Mouse (Mus musculus): ENCODE data around the gene Jup. TPM values are rescaled to one million over a fixed set of nuclear protein-coding genes. Genes with fewer than 3 reads are reported as not detected.
"Not testable (repeated sequence)": the region's sequence is repeated elsewhere in the genome, so short reads cannot be mapped to it uniquely, and the experiment has no call there.

The Jup gene
- polyA plus RNA-seq, 1 experiment from 2014 or later = 53.6 TPM

DNA sequence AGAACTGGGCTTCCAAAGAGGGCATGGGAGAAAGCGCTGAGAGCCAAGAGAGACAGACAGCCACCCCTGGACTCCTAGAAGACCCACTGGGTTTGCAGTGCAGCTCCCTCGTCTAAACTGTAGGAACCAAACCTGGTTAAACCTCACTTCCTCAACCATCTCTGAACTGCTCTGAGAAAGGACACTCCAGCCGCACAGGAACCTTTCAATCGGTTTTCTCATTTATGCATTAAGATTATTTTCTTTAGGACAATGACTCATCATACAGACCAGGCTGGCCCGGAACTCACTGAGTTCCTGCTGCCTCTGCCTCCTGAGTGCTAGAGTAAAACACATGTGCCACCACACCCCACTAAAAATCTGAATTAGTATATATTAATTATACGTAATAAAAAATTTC is 69.8 kb downstream of the Jup start:
- H3K27me3 ChIP-seq (ENCODE audit: insufficient read depth, poor library complexity, severe bottlenecking) = no peaks in the 10 kb centered on the region
- peak overlapping the region; percentile 50; the same call in 1 of the 2 replicates for H3K27ac ChIP-seq
- peaks cover 36% of the 10 kb centered on the region for H3K4me1 ChIP-seq (replicated peaks)
- H3K36me3 ChIP-seq = peaks cover under 1% of the 10 kb centered on the region; the same call in 1 of the 2 replicates
- H3K9me3 ChIP-seq = no peaks in the 10 kb centered on the region
- DNase-seq (ENCODE audit: low spot score) = no peak
- 86% methylated on average over 6 of the region's 6 CpGs for WGBS
- no peak overlapping the region for H3K4me3 ChIP-seq

DNA sequence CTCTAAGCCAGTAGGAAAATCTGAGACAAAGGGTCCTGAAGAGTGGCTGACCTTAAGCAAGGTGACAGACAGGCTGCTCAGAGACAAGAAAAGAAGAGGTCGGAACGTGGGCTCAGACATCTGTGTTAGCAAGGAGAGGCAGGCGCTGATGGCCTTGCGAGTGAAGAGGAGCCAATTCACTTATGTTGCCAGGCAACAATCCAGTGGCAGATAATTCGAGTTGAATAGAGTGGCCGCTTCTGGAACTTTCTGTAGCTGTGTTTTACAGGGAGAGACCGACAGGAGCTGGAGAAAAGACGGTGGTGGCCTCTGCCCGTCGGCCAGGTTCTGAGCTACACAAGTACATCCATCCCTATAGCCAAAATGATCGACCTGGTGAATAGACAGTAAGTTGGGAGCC is 70.2 kb downstream of the Jup start:
- H3K4me1 ChIP-seq (replicated peaks) = peaks cover 32% of the 10 kb centered on the region
- H3K4me3 ChIP-seq = no peak overlapping the region
- H3K9me3 ChIP-seq = no peaks in the 10 kb centered on the region
- WGBS = 56% methylated on average over 11 of the region's 11 CpGs
- peak overlapping the region; percentile 50; the same call in 1 of the 2 replicates for H3K27ac ChIP-seq
- peak; percentile 23 for DNase-seq (ENCODE audit: low spot score)
- H3K36me3 ChIP-seq = peaks cover 5% of the 10 kb centered on the region
- H3K27me3 ChIP-seq (ENCODE audit: insufficient read depth, poor library complexity, severe bottlenecking) = no peaks in the 10 kb centered on the region

GRCm38 (mm10) chr11:100325062-100325629 is 72.4 kb downstream of the Jup start:
- Histone ChIP-seq H3K36me3 (peaks cover 25% of the 10 kb centered on the region), H3K4me1 (replicated peaks) (peaks cover 24% of the 10 kb centered on the region), H3K27me3 (ENCODE audit: insufficient read depth, poor library complexity, severe bottlenecking) (no peaks in the 10 kb centered on the region), H3K27ac (no peak overlapping the region), H3K9me3 (no peaks in the 10 kb centered on the region), H3K4me3 (no peak overlapping the region)
- DNase-seq (ENCODE audit: low spot score) = no peak
- WGBS = 70% methylated on average over 11 of the region's 11 CpGs

GRCm38 (mm10) chr11:100323578-100323977 is 74.0 kb downstream of the Jup start:
- Histone ChIP-seq H3K36me3 (peaks cover 25% of the 10 kb centered on the region), H3K27ac (no peak overlapping the region), H3K4me1 (replicated peaks) (peaks cover 24% of the 10 kb centered on the region), H3K4me3 (no peak overlapping the region), H3K27me3 (ENCODE audit: insufficient read depth, poor library complexity, severe bottlenecking) (no peaks in the 10 kb centered on the region), H3K9me3 (no peaks in the 10 kb centered on the region)
- 16% methylated on average over 3 of the region's 3 CpGs for WGBS
- peak; percentile 52 for DNase-seq (ENCODE audit: low spot score)

DNA sequence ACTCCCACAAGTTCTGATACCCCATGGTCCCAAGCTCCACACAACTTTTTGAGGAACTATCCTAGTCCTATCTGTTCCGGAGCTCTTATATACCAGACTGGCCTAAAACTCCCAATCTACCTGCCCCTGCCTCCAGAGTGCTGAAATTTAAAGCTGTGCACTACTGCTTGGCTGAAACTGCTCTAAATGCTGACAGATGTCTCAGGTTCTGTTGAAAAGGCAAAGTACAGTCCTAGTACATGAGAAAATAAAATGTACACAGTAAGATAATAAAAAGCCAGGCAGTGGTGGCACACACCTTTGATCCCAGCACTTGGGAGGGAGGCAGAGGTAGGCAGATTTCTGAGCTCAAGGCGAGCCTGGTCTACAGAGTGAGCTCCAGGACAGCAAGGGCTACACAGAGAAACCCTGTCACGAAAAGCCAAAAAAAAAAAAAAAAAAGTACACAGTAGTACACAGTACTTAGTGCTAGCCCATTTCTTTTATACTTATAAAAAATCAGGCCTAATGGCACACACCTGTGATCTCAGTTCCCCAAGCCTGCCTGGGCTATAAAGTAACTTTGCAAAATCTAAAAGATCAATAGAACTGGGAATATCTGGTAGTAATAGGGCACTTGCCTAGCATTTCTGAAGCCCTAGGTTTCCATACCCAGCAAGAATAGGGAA is 74.8 kb downstream of the Jup start:
- H3K27me3 ChIP-seq (ENCODE audit: insufficient read depth, poor library complexity, severe bottlenecking) = no peaks in the 10 kb centered on the region
- H3K4me1 ChIP-seq (replicated peaks) = peaks cover 22% of the 10 kb centered on the region
- H3K4me3 ChIP-seq = no peak overlapping the region
- 67% methylated on average over 3 of the region's 3 CpGs for WGBS
- peaks cover 25% of the 10 kb centered on the region for H3K36me3 ChIP-seq
- no peaks in the 10 kb centered on the region for H3K9me3 ChIP-seq
- no peak for DNase-seq (ENCODE audit: low spot score)
- no peak overlapping the region for H3K27ac ChIP-seq

GRCm38 (mm10) chr11:100321479-100322305 is 75.9 kb downstream of the Jup start:
- H3K9me3 ChIP-seq; H3K27me3 ChIP-seq (ENCODE audit: insufficient read depth, poor library complexity, severe bottlenecking); H3K4me3 ChIP-seq; H3K27ac ChIP-seq; DNase-seq (ENCODE audit: low spot score): not testable (repeated sequence)
- Histone ChIP-seq H3K36me3 (peaks cover 25% of the 10 kb centered on the region), H3K4me1 (replicated peaks) (peaks cover 12% of the 10 kb centered on the region)
- 86% methylated on average over 7 of the region's 7 CpGs for WGBS

GRCm38 (mm10) chr11:100320701-100321410 is 76.7 kb downstream of the Jup start:
- Histone ChIP-seq H3K27ac (peak overlapping the region; percentile 100), H3K36me3 (peaks cover 25% of the 10 kb centered on the region), H3K4me3 (peak overlapping the region; percentile 93), H3K4me1 (replicated peaks) (peaks cover 11% of the 10 kb centered on the region)
- DNase-seq (ENCODE audit: low spot score); H3K27me3 ChIP-seq (ENCODE audit: insufficient read depth, poor library complexity, severe bottlenecking); H3K9me3 ChIP-seq: not testable (repeated sequence)
- 21% methylated on average over 11 of the region's 11 CpGs for WGBS

GRCm38 (mm10) chr11:100320172-100320630 is 77.4 kb downstream of the Jup start:
- Histone ChIP-seq H3K36me3 (peaks cover 25% of the 10 kb centered on the region), H3K27me3 (ENCODE audit: insufficient read depth, poor library complexity, severe bottlenecking) (no peaks in the 10 kb centered on the region), H3K4me3 (peak overlapping the region; percentile 93), H3K9me3 (no peaks in the 10 kb centered on the region), H3K4me1 (replicated peaks) (peaks cover 17% of the 10 kb centered on the region), H3K27ac (peak overlapping the region; percentile 100)
- under 1% methylated on average over 40 of the region's 40 CpGs for WGBS
- DNase-seq (ENCODE audit: low spot score) = peak; percentile 98

- H3K4me3 ChIP-seq = peak within 1 kb of the TSS; percentile 93
- H3K27me3 ChIP-seq (ENCODE audit: insufficient read depth, poor library complexity, severe bottlenecking) = no peaks in the 10 kb centered on the region
- no peaks in the 10 kb centered on the region for H3K9me3 ChIP-seq
- H3K36me3 ChIP-seq = peaks cover 25% of the 10 kb centered on the region
- under 1% methylated on average over 58 of the region's 58 CpGs for WGBS
- peaks cover 19% of the 10 kb centered on the region for H3K4me1 ChIP-seq (replicated peaks)
- DNase-seq (ENCODE audit: low spot score) = peak; percentile 100
- peak within 1 kb of the TSS; percentile 100 for H3K27ac ChIP-seq
These were observed 77.9 kb downstream of the Jup start, which contains the start of gene Eif1 for GRCm38 (mm10) chr11:100319492-100320171. Eif1 (plus strand) TSS chr11:100319885.

Other genes with a start within 250 kb of the Jup start
- gene Krt19, start 249.1 kb downstream of the Jup start, polyA plus RNA-seq (2016; fragmentation: Nextera tagmentation; extraction: Ambion mirVana) = 11.4 and 12.7 TPM in 2 replicates
- gene Krt9, start 204.5 kb downstream of the Jup start, polyA plus RNA-seq (2016; fragmentation: Nextera tagmentation; extraction: Ambion mirVana) = not detected in 2 replicates
- gene Krt14, start 190.2 kb downstream of the Jup start, polyA plus RNA-seq (2016; fragmentation: Nextera tagmentation; extraction: Ambion mirVana) = 1.5 and 1.9 TPM in 2 replicates
- gene Krt16, start 148.9 kb downstream of the Jup start, polyA plus RNA-seq (2016; fragmentation: Nextera tagmentation; extraction: Ambion mirVana) = not detected in 2 replicates
- 0.16 TPM in 1 of 2 replicates, not detected in the other for gene Krt17, start 136.7 kb downstream of the Jup start, polyA plus RNA-seq (2016; fragmentation: Nextera tagmentation; extraction: Ambion mirVana)
- gene Krt42, start 127.9 kb downstream of the Jup start, polyA plus RNA-seq (2016; fragmentation: Nextera tagmentation; extraction: Ambion mirVana) = not detected in 2 replicates
- 1,728 and 1,735 TPM in 2 replicates for gene Eif1, start 77.9 kb downstream of the Jup start, polyA plus RNA-seq (2016; fragmentation: Nextera tagmentation; extraction: Ambion mirVana)
- gene Gast, start 63.4 kb downstream of the Jup start, polyA plus RNA-seq (2016; fragmentation: Nextera tagmentation; extraction: Ambion mirVana) = 0.90 TPM in 1 of 2 replicates, not detected in the other
- 33.2 and 37.7 TPM in 2 replicates for gene Hap1, start 41.6 kb downstream of the Jup start, polyA plus RNA-seq (2016; fragmentation: Nextera tagmentation; extraction: Ambion mirVana)
- 27.0 and 27.8 TPM in 2 replicates for gene P3h4, start 17.1 kb upstream of the Jup start, polyA plus RNA-seq (2016; fragmentation: Nextera tagmentation; extraction: Ambion mirVana)
- gene Fkbp10, start 17.9 kb upstream of the Jup start, polyA plus RNA-seq (2016; fragmentation: Nextera tagmentation; extraction: Ambion mirVana) = 51.0 and 52.0 TPM in 2 replicates
- 115 and 121 TPM in 2 replicates for gene Nt5c3b, start 44.0 kb upstream of the Jup start, polyA plus RNA-seq (2016; fragmentation: Nextera tagmentation; extraction: Ambion mirVana)
- gene Klhl10, start 44.2 kb upstream of the Jup start, polyA plus RNA-seq (2016; fragmentation: Nextera tagmentation; extraction: Ambion mirVana) = 0.58 and 0.63 TPM in 2 replicates
- 6.1 and 6.9 TPM in 2 replicates for gene Klhl11, start 75.0 kb upstream of the Jup start, polyA plus RNA-seq (2016; fragmentation: Nextera tagmentation; extraction: Ambion mirVana)
- gene Acly, start 130.2 kb upstream of the Jup start, polyA plus RNA-seq (2016; fragmentation: Nextera tagmentation; extraction: Ambion mirVana) = 356 and 388 TPM in 2 replicates
- 3.2 and 3.3 TPM in 2 replicates for gene Ttc25, start 147.8 kb upstream of the Jup start, polyA plus RNA-seq (2016; fragmentation: Nextera tagmentation; extraction: Ambion mirVana)
- gene Cnp, start 177.1 kb upstream of the Jup start, polyA plus RNA-seq (2016; fragmentation: Nextera tagmentation; extraction: Ambion mirVana) = 22.7 and 27.3 TPM in 2 replicates
- 95.9 and 119 TPM in 2 replicates for gene Nkiras2, start 221.5 kb upstream of the Jup start, polyA plus RNA-seq (2016; fragmentation: Nextera tagmentation; extraction: Ambion mirVana)
- 219 and 260 TPM in 2 replicates for gene Dnajc7, start 222.4 kb upstream of the Jup start, polyA plus RNA-seq (2016; fragmentation: Nextera tagmentation; extraction: Ambion mirVana)